Mouse (Mus musculus): ENCODE data around the gene Ulk4.
A peak's percentile ranks its signal among the peaks of the same experiment; 100 is the strongest.
"Not testable (repeated sequence)": the region's sequence is repeated elsewhere in the genome, so short reads cannot be mapped to it uniquely, and the experiment has no call there.

Ulk4 gene

GRCm38 (mm10) chr9:121062671-121063070 lies 214.3 kb downstream of the Ulk4 start:
- DNase-seq (ENCODE audit: low spot score) = no peak

GRCm38 (mm10) chr9:121061820-121062623 lies 215.0 kb downstream of the Ulk4 start:
- DNase-seq (ENCODE audit: low spot score) = no peak

- no peak for DNase-seq (ENCODE audit: low spot score)
Observed at GRCm38 (mm10) chr9:121060331-121060730, 216.7 kb downstream of the Ulk4 start.

GRCm38 (mm10) chr9:121059286-121059685 lies 217.7 kb downstream of the Ulk4 start:
- peak; percentile 55 for DNase-seq (ENCODE audit: low spot score)

- DNase-seq (ENCODE audit: low spot score) = no peak
Observed at GRCm38 (mm10) chr9:121058538-121058937, 218.5 kb downstream of the Ulk4 start.

GRCm38 (mm10) chr9:121058116-121058515 lies 218.9 kb downstream of the Ulk4 start:
- no peak for DNase-seq (ENCODE audit: low spot score)

GRCm38 (mm10) chr9:121057401-121057800 lies 219.6 kb downstream of the Ulk4 start:
- DNase-seq (ENCODE audit: low spot score) = no peak

GRCm38 (mm10) chr9:121056526-121056925 lies 220.5 kb downstream of the Ulk4 start:
- no peak for DNase-seq (ENCODE audit: low spot score)

GRCm38 (mm10) chr9:121056036-121056435 lies 221.0 kb downstream of the Ulk4 start:
- no peak for DNase-seq (ENCODE audit: low spot score)

GRCm38 (mm10) chr9:121045657-121046056 lies 231.3 kb downstream of the Ulk4 start:
- not testable (repeated sequence) for DNase-seq (ENCODE audit: low spot score)

GRCm38 (mm10) chr9:121044471-121045206 lies 232.4 kb downstream of the Ulk4 start:
- DNase-seq (ENCODE audit: low spot score) = no peak

GRCm38 (mm10) chr9:121043021-121043420 lies 234.0 kb downstream of the Ulk4 start:
- no peak for DNase-seq (ENCODE audit: low spot score)

GRCm38 (mm10) chr9:121038396-121038795 lies 238.6 kb downstream of the Ulk4 start:
- DNase-seq (ENCODE audit: low spot score) = no peak

- DNase-seq (ENCODE audit: low spot score) = peak; percentile 81
Observed at GRCm38 (mm10) chr9:121037975-121038374, 239.0 kb downstream of the Ulk4 start.

- DNase-seq (ENCODE audit: low spot score) = no peak
Observed at GRCm38 (mm10) chr9:121035296-121035695, 241.7 kb downstream of the Ulk4 start.

GRCm38 (mm10) chr9:121033596-121033995 lies 243.4 kb downstream of the Ulk4 start:
- DNase-seq (ENCODE audit: low spot score) = no peak

GRCm38 (mm10) chr9:121032322-121032964 lies 244.6 kb downstream of the Ulk4 start:
- peak; percentile 21 for DNase-seq (ENCODE audit: low spot score)

GRCm38 (mm10) chr9:121030949-121031348 lies 246.0 kb downstream of the Ulk4 start:
- peak; percentile 15 for DNase-seq (ENCODE audit: low spot score)

- DNase-seq (ENCODE audit: low spot score) = no peak
Observed at GRCm38 (mm10) chr9:121029786-121030185, 247.2 kb downstream of the Ulk4 start.

- DNase-seq (ENCODE audit: low spot score) = no peak
Observed at GRCm38 (mm10) chr9:121023526-121024264, 253.3 kb downstream of the Ulk4 start.

- DNase-seq (ENCODE audit: low spot score) = no peak
Observed at GRCm38 (mm10) chr9:121020360-121020759, 256.6 kb downstream of the Ulk4 start.

GRCm38 (mm10) chr9:121019932-121020331 lies 257.1 kb downstream of the Ulk4 start:
- no peak for DNase-seq (ENCODE audit: low spot score)
